Comparison of ENCODE assay signal across 20 mouse cellular contexts in the genomic region with DNA sequence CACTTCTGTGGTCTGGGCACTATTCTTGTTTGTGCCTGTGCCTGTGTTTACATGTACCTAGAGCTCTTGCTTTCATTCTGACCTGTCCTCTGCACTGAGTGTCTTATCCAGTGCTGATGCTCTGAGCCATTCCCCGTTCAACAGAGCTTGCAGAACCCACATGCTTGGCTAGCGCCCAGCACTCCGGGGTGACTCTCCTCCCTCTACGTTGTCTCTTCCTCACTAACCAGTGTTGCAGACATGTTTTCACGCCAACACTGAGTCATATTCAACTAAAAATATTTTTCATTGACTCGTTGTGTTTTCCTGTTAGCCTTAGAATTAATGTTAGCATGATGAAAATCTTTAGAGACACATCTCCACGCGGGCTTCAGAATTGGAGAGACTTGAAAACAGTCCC. TPM values are rescaled to one million over a fixed set of nuclear protein-coding genes. Genes with fewer than 3 reads are reported as not detected.
DNase-seq lines count a peak whose midpoint lies in the region.
"Had no signal": no experiment of that assay in that cellular context is flagged by ENCODE, and none has a peak within 500 bp of the region (broad histone marks: within the 10 kb centered on the region; RNA-seq: fewer than 3 reads in every experiment).

No protein-coding gene starts in this region.

- DNase-seq in cerebellum, postnatal 14 days: peak; percentile 31 to 45
- DNase-seq in cerebellum, adult 9-10 months: no peak
- DNase-seq in right cerebral cortex, postnatal 14 days: peak; percentile 30
- DNase-seq in right cerebral cortex, postnatal 36 days (ENCODE audit: low spot score in 2 of 2): no peak
- DNase-seq in adipocyte (ENCODE audit: low spot score): peak; percentile 59
- no peak for DNase-seq in forebrain, embryonic 10.5 days (ENCODE audit: extremely low spot score, low spot score)
- DNase-seq in kidney, postnatal 25 days: no peak
- DNase-seq: cerebellum, postnatal 36 days; forebrain, postnatal 0 days; layer of hippocampus, postnatal 36 days; lung, adult 2 months; lung, postnatal 36 days; retina, postnatal 1 day; thymus, postnatal 14 days had no signal

- no peaks in the 10 kb centered on the region for H3K4me1 ChIP-seq in forebrain, embryonic 10.5 days
- H3K4me1 ChIP-seq: embryonic facial prominence, embryonic 10.5 days; heart, embryonic 12.5 days; hindbrain, embryonic 15.5 days; limb, embryonic 10.5 days; midbrain, embryonic 10.5 days had no signal

- whole genome bisulfite sequencing in forebrain, embryonic 10.5 days: 83% methylated on average over 8 of the region's 8 CpGs

- no peak overlapping the region for H3K27ac ChIP-seq in forebrain, embryonic 10.5 days
- H3K27ac ChIP-seq: embryonic facial prominence, embryonic 10.5 days; hindbrain, embryonic 15.5 days; limb, embryonic 10.5 days; midbrain, embryonic 10.5 days had no signal

- H3K4me3 ChIP-seq in forebrain, embryonic 10.5 days: no peak overlapping the region
- H3K4me3 ChIP-seq: embryonic facial prominence, embryonic 10.5 days; erythroblast, embryonic 14.5 days; heart, embryonic 12.5 days; hindbrain, embryonic 15.5 days; limb, embryonic 10.5 days; midbrain, embryonic 10.5 days had no signal

- H3K9me3 ChIP-seq in forebrain, embryonic 10.5 days: no peaks in the 10 kb centered on the region
- H3K9me3 ChIP-seq: embryonic facial prominence, embryonic 10.5 days; heart, embryonic 12.5 days; hindbrain, embryonic 15.5 days; limb, embryonic 10.5 days; midbrain, embryonic 10.5 days had no signal

- H3K27me3 ChIP-seq in forebrain, embryonic 10.5 days (ENCODE audit: poor library complexity, severe bottlenecking): peaks cover 4% of the 10 kb centered on the region; the same call in 1 of the 2 replicates
- H3K27me3 ChIP-seq: hindbrain, embryonic 15.5 days had no signal

- H3K36me3 ChIP-seq in forebrain, embryonic 10.5 days (replicated peaks): no peaks in the 10 kb centered on the region
- H3K36me3 ChIP-seq: embryonic facial prominence, embryonic 10.5 days; heart, embryonic 12.5 days; hindbrain, embryonic 15.5 days; limb, embryonic 10.5 days; midbrain, embryonic 10.5 days had no signal

RNA-seq across cellular contexts. Expression of a gene that starts 31.5 kb away (rescaled TPM):
- polyA plus RNA-seq in forebrain, embryonic 10.5 days (2016; fragmentation: Nextera tagmentation; extraction: Ambion mirVana): 1.8 TPM in 2 replicates
- polyA plus RNA-seq: erythroblast, embryonic 14.5 days had no signal

RNA-seq across cellular contexts. Expression of a gene that starts 38.7 kb away (rescaled TPM):
- polyA plus RNA-seq in forebrain, embryonic 10.5 days (2016; fragmentation: Nextera tagmentation; extraction: Ambion mirVana): 0.81 TPM in 1 of 2 replicates, not detected in the other

Comparison
In these comparisons a context has a peak if more than half of its experiments do, and no peak if none do; other contexts are left out.
1. DNase-seq: peak in cerebellum, postnatal 14 days (2 of 2), right cerebral cortex, postnatal 14 days (single experiment) and adipocyte (single experiment); none in cerebellum, adult 9-10 months (single experiment), right cerebral cortex, postnatal 36 days (0 of 2), forebrain, embryonic 10.5 days (single experiment) and kidney, postnatal 25 days (0 of 2).